Mouse (Mus musculus) CD4-positive helper T cell, adult 2 months (primary cell): ENCODE measurements around the gene Plac1.

Source experiments
- DNase-seq: peaks from one replicate; pipeline ENCODE4 v3.0.0-alpha.2; 2012; ENCODE audit warnings: low read depth, missing footprints, low spot score

Gene Plac1

GRCm38 (mm10) chrX:53110142-53110541 lies 129.8 kb downstream of the Plac1 start:
- no peak for DNase-seq

GRCm38 (mm10) chrX:53107127-53107526 lies 132.8 kb downstream of the Plac1 start:
- DNase-seq, result no peak

- no peak for DNase-seq
Measured at GRCm38 (mm10) chrX:53101165-53101564, 138.7 kb downstream of the Plac1 start.

GRCm38 (mm10) chrX:53099951-53100350 lies 140.0 kb downstream of the Plac1 start:
- DNase-seq, result no peak

GRCm38 (mm10) chrX:53099266-53099665 lies 140.6 kb downstream of the Plac1 start:
- DNase-seq, result no peak

- no peak for DNase-seq
Measured at GRCm38 (mm10) chrX:53098293-53098692, 141.6 kb downstream of the Plac1 start.

- DNase-seq, result no peak
Measured at GRCm38 (mm10) chrX:53097786-53098185, 142.1 kb downstream of the Plac1 start.

GRCm38 (mm10) chrX:53093381-53093780 lies 146.5 kb downstream of the Plac1 start:
- no peak for DNase-seq

- DNase-seq, result no peak
Measured at GRCm38 (mm10) chrX:53088663-53089292, 151.1 kb downstream of the Plac1 start.

- no peak for DNase-seq
Measured at GRCm38 (mm10) chrX:53087202-53087601, 152.7 kb downstream of the Plac1 start.

- DNase-seq, result no peak
Measured at GRCm38 (mm10) chrX:53085559-53085958, 154.4 kb downstream of the Plac1 start.

GRCm38 (mm10) chrX:53064406-53064805 lies 175.5 kb downstream of the Plac1 start:
- no peak for DNase-seq

- DNase-seq, result no peak
Measured at GRCm38 (mm10) chrX:53059426-53060007, 180.4 kb downstream of the Plac1 start.

- peak; percentile 6 for DNase-seq
Measured at GRCm38 (mm10) chrX:53058459-53059280, 181.2 kb downstream of the Plac1 start.

GRCm38 (mm10) chrX:53057760-53058090 lies 182.2 kb downstream of the Plac1 start:
- peak; percentile 1 for DNase-seq

- DNase-seq, result peak; percentile 60
Measured at GRCm38 (mm10) chrX:53057054-53057759, 182.7 kb downstream of the Plac1 start.

GRCm38 (mm10) chrX:53056627-53057026 lies 183.3 kb downstream of the Plac1 start:
- DNase-seq, result peak; percentile 25

GRCm38 (mm10) chrX:53055771-53056170 lies 184.1 kb downstream of the Plac1 start:
- peak; percentile 2 for DNase-seq

GRCm38 (mm10) chrX:53053885-53054284 lies 186.0 kb downstream of the Plac1 start:
- no peak for DNase-seq

- DNase-seq, result no peak
Measured at GRCm38 (mm10) chrX:53052652-53053500, 187.0 kb downstream of the Plac1 start.

- no peak for DNase-seq
Measured at GRCm38 (mm10) chrX:53050353-53050752, 189.6 kb downstream of the Plac1 start.
